In genomic region chr11:98417074-98417473, GRCm38 (mm10) we compare ENCODE assay signal across 22 mouse cellular contexts. TPM values are rescaled to one million over a fixed set of nuclear protein-coding genes. Genes with fewer than 3 reads are reported as not detected.
"Had no signal": no experiment of that assay in that cellular context is flagged by ENCODE, and none has a peak within 500 bp of the region (broad histone marks: within the 10 kb centered on the region; RNA-seq: fewer than 3 reads in every experiment).

No protein-coding gene starts in this region.

- ATAC-seq: intestine, postnatal 0 days; liver, postnatal 0 days; midbrain, embryonic 16.5 days had no signal

- H3K4me2 ChIP-seq: liver, embryonic 11.5 days; lung, embryonic 14.5 days; midbrain, embryonic 12.5 days; neural tube, embryonic 13.5 days had no signal

- DNase-seq: kidney, adult 8-10 months; kidney, postnatal 14 days; kidney, postnatal 4 days; liver, postnatal 0 days; lung, embryonic 14.5 days; lung, postnatal 14 days; retina, postnatal 1 day; thymus, adult 18-20 months; thymus, postnatal 14 days; thymus, postnatal 4 days had no signal

- H3K27ac ChIP-seq: liver, embryonic 14.5 days; midbrain, embryonic 12.5 days; neural tube, embryonic 13.5 days had no signal

- H3K9me3 ChIP-seq: midbrain, embryonic 12.5 days; neural tube, embryonic 13.5 days had no signal

- H3K4me3 ChIP-seq: midbrain, embryonic 12.5 days; myocyte; neural tube, embryonic 13.5 days had no signal

- H3K36me3 ChIP-seq: midbrain, embryonic 12.5 days; neural tube, embryonic 13.5 days had no signal

- H3K9ac ChIP-seq: liver, embryonic 14.5 days; liver, postnatal 0 days; lung, embryonic 14.5 days; midbrain, embryonic 12.5 days; neural tube, embryonic 13.5 days had no signal

RNA-seq across cellular contexts. Expression of gene Erbb2, which starts 4.8 kb away (rescaled TPM):
- total RNA-seq: megakaryocyte-erythroid progenitor cell, adult 5-6 weeks had no signal

RNA-seq across cellular contexts. Expression of gene Grb7, which starts 29.1 kb away (rescaled TPM):
- polyA plus RNA-seq: myocyte had no signal

RNA-seq across cellular contexts. Expression of gene Pnmt, which starts 30.8 kb away (rescaled TPM):
- total RNA-seq: megakaryocyte-erythroid progenitor cell, adult 5-6 weeks; monocyte, adult 5-6 weeks; neutrophil, adult 5-6 weeks had no signal
- polyA plus RNA-seq: intestine, embryonic 14.5 days; intestine, postnatal 0 days; liver, embryonic 14.5 days; liver, postnatal 0 days; lung, embryonic 14.5 days; stomach, embryonic 14.5 days had no signal
